In the genomic region with DNA sequence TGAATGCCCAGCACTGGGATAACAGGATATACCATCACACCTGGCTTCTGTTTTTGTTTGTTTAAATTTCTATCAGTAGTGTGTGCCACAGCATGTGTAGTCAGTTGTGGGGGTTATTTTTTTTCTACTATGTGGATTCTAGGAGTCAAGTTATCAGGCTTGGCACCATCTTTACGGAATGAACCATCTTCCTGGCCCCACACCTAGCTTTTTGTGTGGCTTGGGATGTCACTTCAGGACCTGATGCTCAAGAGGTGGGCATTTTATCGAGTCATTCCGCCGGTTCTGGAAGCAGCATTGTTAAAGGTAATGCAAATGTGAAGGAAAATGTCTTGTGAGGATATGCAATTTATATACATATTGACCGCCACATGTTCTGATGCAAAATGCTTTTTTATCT, we compare ENCODE assay signal across 19 mouse cellular contexts. TPM values are rescaled to one million over a fixed set of nuclear protein-coding genes. Genes with fewer than 3 reads are reported as not detected.
"Had no signal": no experiment of that assay in that cellular context is flagged by ENCODE, and none has a peak within 500 bp of the region (broad histone marks: within the 10 kb centered on the region; RNA-seq: fewer than 3 reads in every experiment).

No protein-coding gene starts in this region.

- ATAC-seq: midbrain, embryonic 16.5 days had no signal

- H3K9ac ChIP-seq: lung, embryonic 14.5 days; midbrain, embryonic 12.5 days; neural tube, embryonic 13.5 days; neural tube, embryonic 15.5 days had no signal

- H3K27me3 ChIP-seq: midbrain, embryonic 12.5 days; neural tube, embryonic 13.5 days; neural tube, embryonic 15.5 days had no signal

- H3K27ac ChIP-seq: midbrain, embryonic 12.5 days; neural tube, embryonic 13.5 days; neural tube, embryonic 15.5 days had no signal

- DNase-seq: lung, adult 18-20 months; lung, embryonic 14.5 days; lung, postnatal 10 days; lung, postnatal 4 days; midbrain, embryonic 14.5 days; retina, postnatal 1 day; right cerebral cortex, adult 18-20 months; right cerebral cortex, postnatal 25 days; right cerebral cortex, postnatal 4 days; spleen, adult 18-20 months; thymus, adult 18-20 months; thymus, postnatal 14 days; thymus, postnatal 36 days had no signal

- H3K9me3 ChIP-seq: midbrain, embryonic 12.5 days; neural tube, embryonic 13.5 days; neural tube, embryonic 15.5 days had no signal

- H3K4me3 ChIP-seq: midbrain, embryonic 12.5 days; myocyte; neural tube, embryonic 13.5 days; neural tube, embryonic 15.5 days had no signal

- H3K4me2 ChIP-seq: lung, embryonic 14.5 days; midbrain, embryonic 12.5 days; neural tube, embryonic 13.5 days; neural tube, embryonic 15.5 days had no signal

RNA-seq across cellular contexts. Expression of gene Dchs1, which starts 18.7 kb away (rescaled TPM):
- total RNA-seq: megakaryocyte-erythroid progenitor cell, adult 5-6 weeks had no signal
